Mouse (Mus musculus): ENCODE measurements around the gene Rnf152. TPM values are rescaled to one million over a fixed set of nuclear protein-coding genes. Genes with fewer than 3 reads are reported as not detected.

Gene Rnf152
- total and polyA plus RNA-seq, 2 experiments from 2014 or later: 9.6 to 15.8 TPM

- Histone ChIP-seq H3K27ac (ENCODE audit: low read depth, low read length) (no peak overlapping the region), H3K4me2 (ENCODE audit: low read depth) (no peak overlapping the region), H3K27me3 (ENCODE audit: insufficient read depth, low read length) (no peaks in the 10 kb centered on the region), H3K9ac (no peak overlapping the region), H3K36me3 (ENCODE audit: insufficient read depth) (no peaks in the 10 kb centered on the region), H3K9me3 (ENCODE audit: low read length) (no peaks in the 10 kb centered on the region), H3K4me3 (ENCODE audit: low read depth, low read length) (no peak overlapping the region), H3K4me1 (ENCODE audit: insufficient read depth) (no peaks in the 10 kb centered on the region)
- ATAC-seq (no peak), DNase-seq (no peak)
- WGBS: 84% methylated on average over 3 of the region's 3 CpGs
- TF ChIP-seq CTCF (IDR thresholded peaks at IDR 0.05; ENCODE audit: low read depth): no peak
These were observed 99.3 kb downstream of the Rnf152 start for GRCm38 (mm10) chr1:105257199-105257598.

- Histone ChIP-seq H3K4me2 (ENCODE audit: low read depth) (no peak overlapping the region), H3K4me1 (ENCODE audit: insufficient read depth) (no peaks in the 10 kb centered on the region), H3K9me3 (ENCODE audit: low read length) (no peaks in the 10 kb centered on the region), H3K36me3 (ENCODE audit: insufficient read depth) (no peaks in the 10 kb centered on the region), H3K27ac (ENCODE audit: low read depth, low read length) (no peak overlapping the region), H3K9ac (no peak overlapping the region), H3K27me3 (ENCODE audit: insufficient read depth, low read length) (no peaks in the 10 kb centered on the region), H3K4me3 (ENCODE audit: low read depth, low read length) (no peak overlapping the region)
- DNase-seq (no peak), ATAC-seq (no peak)
- WGBS: 97% methylated on average over 3 of the region's 3 CpGs
- no peak for TF ChIP-seq CTCF (IDR thresholded peaks at IDR 0.05; ENCODE audit: low read depth)
These were observed 107.3 kb downstream of the Rnf152 start for GRCm38 (mm10) chr1:105249190-105249589.

- no peak for TF ChIP-seq CTCF (IDR thresholded peaks at IDR 0.05; ENCODE audit: low read depth)
- H3K27ac ChIP-seq (ENCODE audit: low read depth, low read length): no peak overlapping the region
- no peak for DNase-seq
- H3K9ac ChIP-seq: no peak overlapping the region
- H3K36me3 ChIP-seq (ENCODE audit: insufficient read depth): no peaks in the 10 kb centered on the region
- WGBS: 3% methylated on average over 2 of the region's 2 CpGs
- H3K4me1 ChIP-seq (ENCODE audit: insufficient read depth): no peaks in the 10 kb centered on the region
- ATAC-seq: peak; percentile 69
- no peaks in the 10 kb centered on the region for H3K9me3 ChIP-seq (ENCODE audit: low read length)
- no peak overlapping the region; the same call in 1 of the 2 replicates for H3K4me2 ChIP-seq (ENCODE audit: low read depth)
- no peaks in the 10 kb centered on the region for H3K27me3 ChIP-seq (ENCODE audit: insufficient read depth, low read length)
- H3K4me3 ChIP-seq (ENCODE audit: low read depth, low read length): no peak overlapping the region
These were observed 109.9 kb downstream of the Rnf152 start for GRCm38 (mm10) chr1:105246651-105247050.

GRCm38 (mm10) chr1:105246075-105246574 is 110.4 kb downstream of the Rnf152 start:
- H3K9me3 ChIP-seq (ENCODE audit: low read length): no peaks in the 10 kb centered on the region
- H3K4me1 ChIP-seq (ENCODE audit: insufficient read depth): no peaks in the 10 kb centered on the region
- no peak for TF ChIP-seq CTCF (IDR thresholded peaks at IDR 0.05; ENCODE audit: low read depth)
- H3K4me3 ChIP-seq (ENCODE audit: low read depth, low read length): no peak overlapping the region
- DNase-seq (peak; percentile 43), ATAC-seq (peak; percentile 86)
- H3K4me2 ChIP-seq (ENCODE audit: low read depth): no peak overlapping the region; the same call in 1 of the 2 replicates
- H3K27me3 ChIP-seq (ENCODE audit: insufficient read depth, low read length): no peaks in the 10 kb centered on the region
- no peak overlapping the region for H3K9ac ChIP-seq
- WGBS: 8% methylated on average over 3 of the region's 3 CpGs
- no peaks in the 10 kb centered on the region for H3K36me3 ChIP-seq (ENCODE audit: insufficient read depth)
- no peak overlapping the region for H3K27ac ChIP-seq (ENCODE audit: low read depth, low read length)

GRCm38 (mm10) chr1:105243359-105244142 is 113.0 kb downstream of the Rnf152 start:
- no peak overlapping the region for H3K27ac ChIP-seq (ENCODE audit: low read depth, low read length)
- no peaks in the 10 kb centered on the region for H3K9me3 ChIP-seq (ENCODE audit: low read length)
- H3K4me2 ChIP-seq (ENCODE audit: low read depth): no peak overlapping the region
- no peaks in the 10 kb centered on the region for H3K36me3 ChIP-seq (ENCODE audit: insufficient read depth)
- no peaks in the 10 kb centered on the region for H3K27me3 ChIP-seq (ENCODE audit: insufficient read depth, low read length)
- WGBS: 23% methylated on average over 6 of the region's 6 CpGs
- ATAC-seq: no peak
- no peak for DNase-seq
- no peak overlapping the region for H3K9ac ChIP-seq
- TF ChIP-seq CTCF (IDR thresholded peaks at IDR 0.05; ENCODE audit: low read depth): no peak
- no peaks in the 10 kb centered on the region for H3K4me1 ChIP-seq (ENCODE audit: insufficient read depth)
- no peak overlapping the region for H3K4me3 ChIP-seq (ENCODE audit: low read depth, low read length)

GRCm38 (mm10) chr1:105240185-105240584 is 116.3 kb downstream of the Rnf152 start:
- Histone ChIP-seq H3K4me3 (ENCODE audit: low read depth, low read length) (no peak overlapping the region), H3K27ac (ENCODE audit: low read depth, low read length) (no peak overlapping the region), H3K9ac (no peak overlapping the region), H3K27me3 (ENCODE audit: insufficient read depth, low read length) (no peaks in the 10 kb centered on the region), H3K4me2 (ENCODE audit: low read depth) (no peak overlapping the region), H3K4me1 (ENCODE audit: insufficient read depth) (no peaks in the 10 kb centered on the region), H3K36me3 (ENCODE audit: insufficient read depth) (no peaks in the 10 kb centered on the region), H3K9me3 (ENCODE audit: low read length) (no peaks in the 10 kb centered on the region)
- ATAC-seq (no peak), DNase-seq (no peak)
- no peak for TF ChIP-seq CTCF (IDR thresholded peaks at IDR 0.05; ENCODE audit: low read depth)
